Mouse (Mus musculus) ovary, postnatal 14 days (tissue): ENCODE measurements at regions not wholly inside any gene's neighbourhood (a gene's known extent, or its start where the extent isn't known, plus 50 kb on each side); places are given as distances from the start of the nearest gene placed in this dataset.

ENCODE experiments used
- DNase-seq: peaks from one replicate; pipeline ENCODE4 v3.0.0; 2022; ENCODE audit warnings: low spot score

- DNase-seq, result peak; percentile 70
Observed at GRCm38 (mm10) chr5:93328059-93328458, 61.0 kb downstream of the Ccng2 start.

- DNase-seq, result no peak
Observed at GRCm38 (mm10) chr5:93330851-93331250, 63.8 kb downstream of the Ccng2 start.

- no peak for DNase-seq
Observed at GRCm38 (mm10) chr5:93353101-93353500, 86.0 kb downstream of the Ccng2 start.
